Mouse (Mus musculus) ES-E14 (cell line): ENCODE data around the gene Vps53. TPM values are rescaled to one million over a fixed set of nuclear protein-coding genes. Genes with fewer than 3 reads are reported as not detected.

ENCODE experiments used
- DNase-seq: peaks from one replicate; pipeline ENCODE4 v3.0.0-alpha.2; 2013; ENCODE audit warnings: low read depth, low spot score
- H3K27ac ChIP-seq: 2 replicates; pipeline ENCODE4 v1.5.1; 2012; ENCODE audit warnings: low read depth, mild to moderate bottlenecking, low read length, moderate library complexity, mixed read lengths; ENCODE audit not compliant: poor library complexity, insufficient read depth, severe bottlenecking
- H3K36me3 ChIP-seq: 2 replicates; pipeline ENCODE4 v1.6.1; 2012; ENCODE audit warnings: mild to moderate bottlenecking, low read length, moderate library complexity, mixed read lengths; ENCODE audit not compliant: control insufficient read depth, poor library complexity, insufficient read depth, severe bottlenecking
- H3K4me1 ChIP-seq, 2 experiments: fragments of 150-350 bp in 1 of 2; sonication (generic) in 1 of 2; 2 replicates each; pipeline ENCODE4 v1.6.1; 2012; ENCODE audit warnings: low read length in 2 of 2, mild to moderate bottlenecking in 1 of 2, mixed read lengths in 1 of 2; ENCODE audit not compliant: control insufficient read depth in 2 of 2, insufficient read depth in 2 of 2, poor library complexity in 1 of 2
- H3K4me3 ChIP-seq, 2 experiments: fragments of 150-350 bp in 1 of 2; sonication (generic) in 1 of 2; 2 replicates each; pipeline ENCODE4 v1.5.1; 2012; ENCODE audit warnings: low read length in 2 of 2, low read depth in 1 of 2, mild to moderate bottlenecking in 1 of 2, mixed read lengths in 1 of 2; ENCODE audit not compliant: insufficient read depth in 1 of 2, poor library complexity in 1 of 2, severe bottlenecking in 1 of 2
- H3K9ac ChIP-seq: 2 replicates; pipeline ENCODE4 v1.6.1; 2012; ENCODE audit warnings: low read depth, mild to moderate bottlenecking, low read length, mixed read lengths; ENCODE audit not compliant: poor library complexity, insufficient read depth, severe bottlenecking
- H3K9me3 ChIP-seq: fragments of 150-350 bp; sonication (generic); 2 replicates; pipeline ENCODE4 v1.6.1; 2012; ENCODE audit warnings: low read depth, mild to moderate bottlenecking, low read length; ENCODE audit not compliant: control insufficient read depth, insufficient read depth
- CHD2 ChIP-seq: IDR thresholded peaks from 2 replicates; pipeline ENCODE4 v1.6.1; 2014; ENCODE audit warnings: mild to moderate bottlenecking, low read depth, low read length, inconsistent platforms
- HCFC1 ChIP-seq: IDR thresholded peaks from 2 replicates; pipeline ENCODE4 v1.6.1; 2012; ENCODE audit warnings: low read length, inconsistent platforms, borderline replicate concordance; ENCODE audit not compliant: insufficient read depth
- MAFK ChIP-seq: IDR thresholded peaks from 2 replicates; pipeline ENCODE4 v1.6.1; 2014; ENCODE audit warnings: mild to moderate bottlenecking, low read depth, low read length, inconsistent platforms; ENCODE audit not compliant: insufficient read depth
- ZC3H11A ChIP-seq: IDR thresholded peaks from 2 replicates; pipeline ENCODE4 v1.6.1; 2012; ENCODE audit warnings: low read depth, mild to moderate bottlenecking, inconsistent platforms, low read length, borderline replicate concordance
- ZNF384 ChIP-seq: IDR thresholded peaks from 2 replicates; pipeline ENCODE4 v1.6.1; 2012; ENCODE audit warnings: low read depth, low read length, inconsistent platforms
- in situ Hi-C, 2 experiments: fragments of 600-800 bp; cut with MboI; formaldehyde crosslinking; loops; one replicate each; pipeline ENCODE4 v1.15.1; 2025; ENCODE audit warnings: low sequenced_read_pairs in 2 of 2, inconsistent platforms in 1 of 2; ENCODE audit not compliant: unreplicated experiment in 2 of 2
- total RNA-seq: library from RNA; depleted of rRNA; stranded (reverse); fragments of 300-350 nt; gene quantifications from 2 replicates; pipeline ENCODE4 v1.2.3, GENCODE M21; 2012

Vps53 gene
- total RNA-seq, 1 experiment, result 20.3 TPM

- Histone ChIP-seq H3K27ac (no peak overlapping the region), H3K36me3 (no peaks in the 10 kb centered on the region; the same call in 1 of the 2 replicates), H3K9ac (no peak overlapping the region), H3K4me1 (no peaks in the 10 kb centered on the region), H3K4me3 (no peak overlapping the region), H3K9me3 (no peaks in the 10 kb centered on the region)
- TF ChIP-seq CHD2, result no peak
- no peak for TF ChIP-seq ZC3H11A
- no peak for TF ChIP-seq ZNF384
- TF ChIP-seq HCFC1, result no peak
- TF ChIP-seq MAFK, result no peak
- no peak for DNase-seq
- in situ Hi-C loops, result loop anchor here in 1 of 2 experiments (10.0 kb wide), 1 partner anchor 90 kb away; the partner anchor contains the start of genes Fam57a and Vps53
Measured at GRCm38 (mm10) chr11:76084943-76085342, 94.5 kb downstream of the Vps53 start.

DNA sequence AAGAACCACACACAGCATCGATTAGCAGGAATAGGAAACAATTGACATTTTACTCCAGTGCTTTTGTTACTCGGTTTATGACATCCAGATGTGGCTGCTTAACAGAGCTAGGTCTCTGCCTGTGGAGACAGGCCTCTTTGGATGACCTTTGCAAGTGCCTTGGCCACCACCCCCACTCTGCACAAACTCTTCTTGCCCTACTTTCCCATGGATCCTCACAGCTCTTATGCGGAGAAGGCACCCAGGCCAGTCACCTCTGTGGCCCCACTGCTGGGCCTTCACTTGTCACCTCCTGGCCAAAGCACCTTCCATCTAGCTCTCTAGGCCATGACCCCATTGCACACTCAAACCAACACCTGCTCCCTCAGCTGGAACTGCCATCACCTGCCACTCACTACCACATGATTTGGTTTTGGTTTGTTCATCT lies 95.5 kb downstream of the Vps53 start:
- in situ Hi-C loops, result loop anchor here in 1 of 2 experiments (10.0 kb wide), 1 partner anchor 91 kb away; the partner anchor contains the start of genes Fam57a and Vps53
- no peak for DNase-seq
- no peak overlapping the region for H3K4me3 ChIP-seq
- no peaks in the 10 kb centered on the region; the same call in 1 of the 2 replicates for H3K36me3 ChIP-seq
- H3K9ac ChIP-seq, result no peak overlapping the region
- no peaks in the 10 kb centered on the region for H3K4me1 ChIP-seq
- TF ChIP-seq CHD2, result no peak
- no peak for TF ChIP-seq ZNF384
- TF ChIP-seq HCFC1, result no peak
- TF ChIP-seq ZC3H11A, result no peak
- no peak for TF ChIP-seq MAFK
- no peak overlapping the region for H3K27ac ChIP-seq
- H3K9me3 ChIP-seq, result no peaks in the 10 kb centered on the region

GRCm38 (mm10) chr11:76081048-76081640 lies 98.3 kb downstream of the Vps53 start:
- no peaks in the 10 kb centered on the region; the same call in 1 of the 2 replicates for H3K36me3 ChIP-seq
- no peaks in the 10 kb centered on the region for H3K4me1 ChIP-seq
- no peak overlapping the region for H3K9ac ChIP-seq
- no peak overlapping the region for H3K27ac ChIP-seq
- in situ Hi-C loops, result loop anchor here in 1 of 2 experiments (10.0 kb wide), 1 partner anchor 94 kb away; the partner anchor contains the start of genes Fam57a and Vps53
- H3K4me3 ChIP-seq, result no peak overlapping the region
- TF ChIP-seq CHD2 (no peak), MAFK (no peak), ZNF384 (no peak)
- H3K9me3 ChIP-seq, result no peaks in the 10 kb centered on the region
- DNase-seq, result no peak

- Histone ChIP-seq H3K9me3 (no peaks in the 10 kb centered on the region), H3K9ac (no peak overlapping the region), H3K36me3 (no peaks in the 10 kb centered on the region; the same call in 1 of the 2 replicates), H3K27ac (no peak overlapping the region), H3K4me3 (no peak overlapping the region), H3K4me1 (no peaks in the 10 kb centered on the region)
- TF ChIP-seq ZC3H11A (no peak), MAFK (no peak), ZNF384 (no peak), CHD2 (no peak), HCFC1 (no peak)
- DNase-seq, result no peak
- in situ Hi-C loops, result loop anchor here in 1 of 2 experiments (10.0 kb wide), 1 partner anchor 95 kb away; the partner anchor contains the start of genes Fam57a and Vps53
Measured at GRCm38 (mm10) chr11:76080293-76080692, 99.2 kb downstream of the Vps53 start.
